Mouse (Mus musculus) liver, adult 2 months (tissue): ENCODE measurements at regions not wholly inside any gene's neighbourhood (a gene's known extent, or its start where the extent isn't known, plus 50 kb on each side); places are given as distances from the start of the nearest gene placed in this dataset.
A peak's percentile ranks its signal among the peaks of the same experiment; 100 is the strongest.

Source experiments
- DNase-seq: peaks from one replicate; pipeline ENCODE4 v3.0.0-alpha.2; 2011; ENCODE audit warnings: low read depth, low spot score; ENCODE audit errors: extremely low read depth
- H3K27ac ChIP-seq: fragments of 200-500 bp; replicated peaks from 2 replicates; pipeline ENCODE4 v1.5.1; 2012; ENCODE audit warnings: low read depth, mild to moderate bottlenecking, control low read depth, inconsistent platforms, low read length; ENCODE audit not compliant: insufficient read depth
- H3K27me3 ChIP-seq: fragments of 200-500 bp; 2 replicates; pipeline ENCODE4 v1.6.1; 2012; ENCODE audit warnings: mild to moderate bottlenecking, moderate library complexity, low read length, inconsistent platforms; ENCODE audit not compliant: control insufficient read depth, insufficient read depth
- H3K36me3 ChIP-seq: fragments of 200-500 bp; 2 replicates; pipeline ENCODE4 v1.6.1; 2012; ENCODE audit warnings: low read length, inconsistent platforms; ENCODE audit not compliant: control insufficient read depth, insufficient read depth
- H3K4me1 ChIP-seq: fragments of 200-500 bp; 2 replicates; pipeline ENCODE4 v1.6.1; 2011; ENCODE audit warnings: low read length; ENCODE audit not compliant: control insufficient read depth, insufficient read depth
- H3K4me3 ChIP-seq: fragments of 200-500 bp; 2 replicates; pipeline ENCODE4 v1.5.1; 2011; ENCODE audit warnings: low read depth, mild to moderate bottlenecking, control low read depth, low read length, moderate library complexity; ENCODE audit not compliant: insufficient read depth
- H3K79me2 ChIP-seq: fragments of 200-500 bp; 2 replicates; pipeline ENCODE4 v1.6.1; 2012; ENCODE audit warnings: inconsistent platforms, mild to moderate bottlenecking, low read length, moderate library complexity; ENCODE audit not compliant: control insufficient read depth, insufficient read depth
- H3K9ac ChIP-seq: fragments of 200-500 bp; 2 replicates; pipeline ENCODE4 v1.6.1; 2012; ENCODE audit warnings: low read depth, mild to moderate bottlenecking, control low read depth, inconsistent platforms, low read length
- CTCF ChIP-seq: fragments of 200-500 bp; IDR thresholded peaks from 2 replicates; pipeline ENCODE4 v1.5.1; 2011; ENCODE audit warnings: low read depth, low read length, control low read depth
- POLR2A ChIP-seq: fragments of 200-500 bp; IDR thresholded peaks from 2 replicates; pipeline ENCODE4 v1.6.1; 2011; ENCODE audit warnings: low read length, control low read depth; ENCODE audit not compliant: insufficient read depth; ENCODE audit errors: extremely low read depth
- WGBS: fragments of 180-500 bp; shearing (Covaris S2); methylation state at CpG from one replicate; pipeline ENCODE4 v1.1.7; 2018; 5-methylcytosine and 5-hydroxymethylcytosine counted together

DNA sequence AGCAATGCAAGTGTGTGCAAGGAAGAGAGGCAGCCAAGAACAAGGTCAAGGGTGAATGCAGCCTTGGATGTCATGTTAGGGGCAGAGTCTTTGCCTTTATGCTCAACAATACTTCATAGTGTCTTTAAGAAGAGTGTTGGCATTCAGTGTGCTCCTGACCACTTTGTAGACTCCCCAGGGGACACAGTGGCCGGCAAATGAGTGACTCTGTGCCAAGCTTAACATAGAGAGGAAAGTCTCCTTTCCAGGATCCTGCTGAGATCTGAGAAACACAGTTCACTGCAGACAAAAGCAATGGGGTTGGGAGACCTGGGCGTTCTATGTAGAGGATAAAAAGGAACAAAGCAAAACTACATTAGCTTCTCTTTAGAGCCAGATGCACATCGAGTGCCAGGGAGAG is 259.2 kb downstream of the Maf start:
- Histone ChIP-seq H3K4me3 (no peak overlapping the region), H3K9ac (no peak overlapping the region), H3K79me2 (no peaks in the 10 kb centered on the region), H3K27ac (no peak overlapping the region), H3K36me3 (no peaks in the 10 kb centered on the region), H3K4me1 (no peaks in the 10 kb centered on the region), H3K27me3 (no peaks in the 10 kb centered on the region)
- TF ChIP-seq POLR2A, result no peak
- TF ChIP-seq CTCF, result no peak
- DNase-seq, result no peak
- 83% methylated on average over 3 of the region's 3 CpGs for WGBS

DNA sequence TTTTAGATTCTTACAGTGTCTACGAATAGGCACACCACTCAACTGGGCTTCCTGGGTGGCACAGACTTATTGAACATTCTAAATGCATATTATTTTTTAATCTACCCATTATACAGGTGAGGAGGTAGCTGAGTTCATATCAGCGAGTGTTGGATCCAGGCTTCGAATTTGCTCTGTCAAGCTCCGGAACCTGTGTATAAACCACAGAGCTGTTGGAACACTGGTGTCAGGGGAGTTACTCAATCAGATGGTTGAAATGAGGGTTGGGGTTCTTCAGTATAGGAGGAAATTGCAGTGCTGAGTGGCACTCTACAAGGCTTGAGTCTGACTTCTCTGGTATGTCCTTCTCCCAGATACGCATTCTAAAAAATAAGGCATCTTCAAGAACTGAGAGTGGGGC is 263.1 kb downstream of the Maf start:
- DNase-seq, result no peak
- 95% methylated on average over 5 of the region's 5 CpGs for WGBS
- Histone ChIP-seq H3K4me1 (no peaks in the 10 kb centered on the region), H3K79me2 (no peaks in the 10 kb centered on the region), H3K27ac (no peak overlapping the region), H3K36me3 (no peaks in the 10 kb centered on the region), H3K4me3 (no peak overlapping the region), H3K9ac (no peak overlapping the region), H3K27me3 (no peaks in the 10 kb centered on the region)
- no peak for TF ChIP-seq POLR2A
- no peak for TF ChIP-seq CTCF

DNA sequence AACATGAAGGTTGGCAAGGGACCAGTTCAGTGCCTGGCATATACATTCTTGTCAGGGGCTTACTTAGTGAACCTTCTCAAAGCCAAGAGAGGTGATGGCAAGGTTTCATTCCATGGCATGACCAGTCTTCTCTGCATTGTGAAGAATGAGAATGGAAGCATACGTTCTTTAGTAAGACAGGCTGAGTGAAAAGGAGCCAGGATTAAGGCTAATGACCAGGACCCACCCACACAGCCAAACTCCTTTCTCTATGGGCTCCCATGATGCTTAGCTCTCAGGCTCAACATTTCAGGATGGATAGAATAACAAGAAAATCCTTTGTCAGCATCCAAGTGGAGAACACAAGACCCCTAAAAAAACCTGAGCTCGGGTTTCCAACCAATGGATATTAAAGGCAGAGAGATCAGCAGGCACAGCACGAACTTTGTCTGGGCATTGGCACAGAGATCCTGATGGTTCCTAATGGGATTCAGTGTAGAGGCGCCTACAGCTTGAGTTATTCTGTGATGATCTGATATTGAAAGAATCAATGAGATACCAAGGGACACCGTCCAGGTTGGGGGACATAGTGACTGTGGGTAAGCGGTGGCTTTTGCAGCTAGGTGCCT is 265.5 kb downstream of the Maf start:
- H3K9ac ChIP-seq, result no peak overlapping the region
- H3K36me3 ChIP-seq, result no peaks in the 10 kb centered on the region
- H3K4me3 ChIP-seq, result no peak overlapping the region
- DNase-seq, result no peak
- H3K27me3 ChIP-seq, result no peaks in the 10 kb centered on the region
- no peaks in the 10 kb centered on the region for H3K79me2 ChIP-seq
- no peak overlapping the region for H3K27ac ChIP-seq
- TF ChIP-seq CTCF (no peak), POLR2A (no peak)
- no peaks in the 10 kb centered on the region for H3K4me1 ChIP-seq
- WGBS, result 97% methylated on average over 6 of the region's 6 CpGs

DNA sequence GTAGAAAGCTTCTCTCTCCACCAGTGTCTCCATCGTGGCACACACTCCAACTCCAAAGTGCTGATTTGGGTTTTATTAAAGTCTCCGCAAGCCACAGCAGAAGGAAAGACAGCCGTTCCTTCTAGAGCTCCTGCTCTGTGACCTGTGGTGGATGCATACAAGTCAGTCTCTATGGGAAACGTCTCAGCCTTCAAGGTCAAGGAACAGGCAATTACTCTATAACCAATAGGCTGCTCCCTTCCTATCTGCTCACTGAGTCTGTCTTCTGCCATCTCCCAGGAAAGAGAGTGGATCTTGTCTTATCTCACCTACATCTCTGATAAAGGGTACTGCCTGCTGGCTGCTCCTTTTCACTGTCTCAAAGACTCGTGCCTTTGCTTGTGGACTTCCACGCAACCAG is 266.3 kb downstream of the Maf start:
- H3K79me2 ChIP-seq, result no peaks in the 10 kb centered on the region
- no peak overlapping the region for H3K27ac ChIP-seq
- TF ChIP-seq POLR2A, result no peak
- no peak for TF ChIP-seq CTCF
- no peak for DNase-seq
- no peak overlapping the region for H3K4me3 ChIP-seq
- WGBS, result 78% methylated on average over 6 of the region's 6 CpGs
- H3K27me3 ChIP-seq, result no peaks in the 10 kb centered on the region
- H3K9ac ChIP-seq, result no peak overlapping the region
- H3K4me1 ChIP-seq, result no peaks in the 10 kb centered on the region
- H3K36me3 ChIP-seq, result no peaks in the 10 kb centered on the region

DNA sequence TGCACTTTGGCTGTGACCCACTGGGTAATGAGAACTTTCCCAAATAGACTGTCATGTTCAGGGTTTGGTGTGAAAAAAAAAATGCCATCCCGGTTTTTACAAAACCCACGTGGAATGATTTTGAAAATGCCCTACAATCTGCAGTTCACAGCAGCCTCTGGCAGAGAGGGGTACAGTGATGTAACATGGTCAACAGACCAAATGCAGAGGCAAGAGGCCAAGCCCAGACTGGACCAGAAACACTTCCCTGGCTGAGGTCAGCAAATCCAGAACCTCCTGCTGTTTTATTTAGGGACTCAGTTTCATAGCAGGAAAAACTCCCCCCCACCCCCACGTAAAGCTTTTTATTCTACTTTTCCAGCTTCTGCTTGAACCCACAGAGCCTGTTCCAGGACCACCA is 267.4 kb downstream of the Maf start:
- no peaks in the 10 kb centered on the region for H3K4me1 ChIP-seq
- DNase-seq, result peak; percentile 82
- TF ChIP-seq CTCF (no peak), POLR2A (no peak)
- H3K79me2 ChIP-seq, result no peaks in the 10 kb centered on the region
- no peaks in the 10 kb centered on the region for H3K36me3 ChIP-seq
- H3K4me3 ChIP-seq, result no peak overlapping the region
- no peaks in the 10 kb centered on the region for H3K27me3 ChIP-seq
- 32% methylated on average over 3 of the region's 3 CpGs for WGBS
- H3K27ac ChIP-seq, result no peak overlapping the region
- no peak overlapping the region for H3K9ac ChIP-seq

DNA sequence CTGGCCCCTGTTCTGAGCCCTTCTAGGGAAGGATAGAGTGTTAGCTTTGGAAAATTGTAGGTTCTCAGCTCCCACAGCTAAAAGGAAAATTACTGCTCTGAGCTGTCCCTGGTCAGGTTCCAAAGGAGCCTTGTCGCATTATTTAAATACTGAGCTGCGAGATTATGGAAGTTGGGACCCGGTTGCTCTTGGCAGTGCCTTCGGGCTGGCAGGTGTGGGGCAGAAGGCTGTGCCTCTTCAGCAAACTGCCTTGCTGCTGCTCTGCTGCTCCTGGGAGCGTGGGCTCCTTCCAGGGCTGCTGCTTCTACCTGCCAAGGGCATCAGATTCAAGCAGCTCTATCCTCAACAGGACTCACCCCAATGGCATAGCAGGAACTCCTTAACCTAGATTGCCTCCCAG is 268.1 kb downstream of the Maf start:
- no peak overlapping the region for H3K9ac ChIP-seq
- H3K4me3 ChIP-seq, result no peak overlapping the region
- 87% methylated on average over 5 of the region's 5 CpGs for WGBS
- no peak for DNase-seq
- no peaks in the 10 kb centered on the region for H3K4me1 ChIP-seq
- H3K36me3 ChIP-seq, result no peaks in the 10 kb centered on the region
- H3K27ac ChIP-seq, result no peak overlapping the region
- no peaks in the 10 kb centered on the region for H3K27me3 ChIP-seq
- H3K79me2 ChIP-seq, result no peaks in the 10 kb centered on the region
- TF ChIP-seq CTCF, result no peak
- TF ChIP-seq POLR2A, result no peak
